Mouse (Mus musculus) cerebellum, adult 2 months (tissue): ENCODE data around the gene Rpl13a.

Experiments used
- CTCF ChIP-seq: fragments of 200-500 bp; IDR thresholded peaks from 2 replicates; pipeline ENCODE4 v1.5.1; 2011; ENCODE audit warnings: low read depth, mild to moderate bottlenecking, control low read depth, low read length, moderate library complexity, borderline replicate concordance; ENCODE audit not compliant: insufficient read depth
- POLR2A ChIP-seq: fragments of 200-500 bp; IDR thresholded peaks from 2 replicates; pipeline ENCODE4 v1.6.1; 2011; ENCODE audit warnings: low read length, control low read depth, borderline replicate concordance; ENCODE audit not compliant: insufficient read depth

DNA sequence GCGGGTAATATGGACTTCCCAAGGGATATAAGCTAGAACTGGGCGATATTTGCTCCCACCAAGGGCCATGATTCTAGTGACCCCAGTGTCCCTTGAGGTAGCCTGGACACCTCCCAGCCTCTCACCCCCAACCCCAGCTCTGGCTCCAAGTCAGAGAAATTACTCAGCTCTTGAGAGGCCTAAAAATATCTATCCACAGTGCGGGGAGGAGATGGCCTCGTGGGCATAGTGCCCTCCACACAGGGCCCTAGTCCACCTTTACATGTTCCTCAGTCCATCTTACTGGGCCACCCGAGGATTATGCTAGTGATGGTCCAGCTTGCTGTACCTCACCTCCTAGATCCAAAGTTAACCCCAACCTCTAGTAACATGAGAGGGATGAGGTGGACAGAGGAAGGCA is 36.3 kb upstream of the Rpl13a start:
- TF ChIP-seq POLR2A = peak; percentile 43; the same call in 1 of the 2 replicates
- no peak for TF ChIP-seq CTCF
